Mouse (Mus musculus) E14TG2a.4 (cell line): ENCODE results near the gene Ldhc.

ENCODE experiments used
- H3K27me3 ChIP-seq: 2 replicates; pipeline ENCODE4 v1.6.1; 2014; ENCODE audit warnings: low read length, control low read depth; ENCODE audit not compliant: insufficient read depth
- H3K36me3 ChIP-seq: 2 replicates; pipeline ENCODE4 v1.6.1; 2014; ENCODE audit warnings: low read length, control low read depth; ENCODE audit not compliant: insufficient read depth
- H3K4me1 ChIP-seq: replicated peaks from 2 replicates; pipeline ENCODE4 v1.6.1; 2014; ENCODE audit warnings: low read depth, low read length, control low read depth
- H3K4me3 ChIP-seq: replicated peaks from 2 replicates; pipeline ENCODE4 v1.5.1; 2014; ENCODE audit warnings: mild to moderate bottlenecking, low read length
- H3K9me3 ChIP-seq: 2 replicates; pipeline ENCODE4 v1.6.1; 2014; ENCODE audit warnings: low read length, control low read depth
- CTCF ChIP-seq: conservative IDR thresholded peaks from 2 replicates; pipeline ENCODE4 v1.5.1; 2014; ENCODE audit warnings: low read length
- NANOG ChIP-seq: IDR thresholded peaks from 2 replicates; pipeline ENCODE4 v1.6.1; 2014; ENCODE audit warnings: borderline replicate concordance, low read length, mixed read lengths
- POU5F1 ChIP-seq: IDR thresholded peaks from 2 replicates; pipeline ENCODE4 v1.6.1; 2014; ENCODE audit warnings: low read length, borderline replicate concordance

The Ldhc gene

DNA sequence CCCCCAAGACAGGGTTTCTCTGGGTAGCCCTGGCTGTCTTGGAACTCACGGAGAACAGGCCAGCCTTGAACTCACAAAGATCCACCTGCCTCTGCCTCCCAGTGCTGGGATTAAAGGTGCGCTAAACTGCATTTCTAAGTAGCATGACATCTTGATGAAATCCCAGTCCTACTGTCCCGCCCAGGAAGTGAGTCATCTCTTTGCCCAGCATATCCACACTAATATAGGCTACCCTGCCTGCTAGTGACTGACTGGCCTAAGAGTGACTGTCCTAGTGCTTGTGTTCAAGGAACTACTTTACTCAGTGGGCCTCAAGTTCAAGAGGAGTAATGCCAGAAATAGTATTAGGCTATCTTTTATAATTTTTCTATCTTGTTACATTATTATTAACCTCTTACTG, 55.4 kb downstream of the Ldhc start:
- TF ChIP-seq CTCF (no peak), POU5F1 (no peak), NANOG (no peak)
- no peaks in the 10 kb centered on the region for H3K27me3 ChIP-seq
- no peak overlapping the region for H3K4me3 ChIP-seq
- H3K9me3 ChIP-seq = no peaks in the 10 kb centered on the region
- H3K36me3 ChIP-seq = peaks cover 66% of the 10 kb centered on the region
- peaks cover 36% of the 10 kb centered on the region for H3K4me1 ChIP-seq

DNA sequence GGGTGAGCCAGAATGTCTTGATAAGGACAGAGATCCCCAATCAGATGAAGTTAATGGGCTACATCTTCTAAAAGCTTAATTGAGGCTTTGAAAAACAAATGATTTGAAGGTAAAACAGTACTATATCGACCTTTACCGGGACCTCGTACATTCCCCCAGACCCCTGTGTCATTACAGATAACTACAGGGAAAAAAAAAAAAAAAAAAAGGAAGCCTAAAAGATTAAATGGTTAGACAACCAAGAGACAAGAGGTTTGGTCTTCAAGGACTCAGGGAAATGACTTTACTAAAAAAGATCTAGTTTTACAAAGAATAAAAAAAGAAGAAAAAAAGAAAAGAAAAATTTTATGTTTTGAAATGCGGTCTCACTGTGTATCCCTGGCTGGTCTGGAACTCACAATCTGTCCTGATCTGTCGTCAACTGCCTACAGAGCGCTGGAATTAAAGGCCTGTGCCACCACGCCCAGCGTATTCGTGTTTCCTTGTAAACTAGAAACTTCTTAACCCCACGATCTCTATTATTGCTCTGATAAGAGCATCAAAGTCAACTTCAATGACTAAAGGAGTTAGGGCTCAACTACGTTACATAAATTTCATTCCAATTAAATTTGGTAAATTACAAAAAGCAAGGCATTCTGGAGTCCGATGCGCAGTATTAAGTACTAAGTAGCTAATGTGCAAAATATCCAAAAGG, 57.8 kb downstream of the Ldhc start:
- H3K27me3 ChIP-seq = no peaks in the 10 kb centered on the region
- H3K9me3 ChIP-seq = no peaks in the 10 kb centered on the region
- peak overlapping the region; percentile 92 for H3K4me3 ChIP-seq
- TF ChIP-seq POU5F1 (no peak), CTCF (no peak), NANOG (no peak)
- H3K4me1 ChIP-seq = peaks cover 44% of the 10 kb centered on the region
- H3K36me3 ChIP-seq = peaks cover 42% of the 10 kb centered on the region

DNA sequence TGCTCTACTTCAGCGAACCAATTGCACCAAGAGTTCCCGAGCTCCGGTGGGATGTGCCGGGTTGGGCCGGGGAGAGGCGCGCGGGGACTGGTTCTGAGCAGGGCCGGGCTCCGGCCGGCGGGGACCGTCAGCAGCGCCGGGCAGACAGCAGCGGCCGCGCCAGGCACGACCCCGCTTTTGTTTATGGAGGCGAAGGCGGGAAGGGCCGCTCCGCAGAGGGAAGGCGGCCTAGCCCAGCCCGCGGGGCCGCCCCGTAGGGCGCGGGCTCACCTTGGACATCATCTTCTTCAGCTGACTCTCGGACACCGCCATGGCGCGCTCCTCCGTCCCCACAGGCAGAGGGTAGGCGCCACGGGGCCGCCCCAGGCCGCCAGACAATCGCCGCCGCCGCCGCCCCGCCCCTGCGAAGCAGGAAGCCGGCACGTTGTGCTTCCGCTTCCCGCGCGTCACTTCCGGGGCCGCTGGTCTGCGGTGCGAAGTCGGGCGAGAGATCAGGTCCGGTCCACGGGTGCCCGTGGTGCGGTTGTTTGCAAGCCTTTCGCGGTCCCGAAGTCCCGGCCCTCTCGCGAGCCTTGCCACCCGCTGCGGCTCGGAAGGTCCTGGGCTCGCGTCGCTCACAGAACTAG, 58.7 kb downstream of the Ldhc start, which contains the start of gene Tsg101:
Tsg101 (minus strand) TSS at position 419 of the 626 bp plus-strand sequence.
- Histone ChIP-seq H3K4me1 (peaks cover 44% of the 10 kb centered on the region), H3K4me3 (peak within 1 kb of the TSS; percentile 92), H3K36me3 (peaks cover 36% of the 10 kb centered on the region), H3K9me3 (no peaks in the 10 kb centered on the region), H3K27me3 (no peaks in the 10 kb centered on the region)
- TF ChIP-seq NANOG = no peak
- no peak for TF ChIP-seq CTCF

DNA sequence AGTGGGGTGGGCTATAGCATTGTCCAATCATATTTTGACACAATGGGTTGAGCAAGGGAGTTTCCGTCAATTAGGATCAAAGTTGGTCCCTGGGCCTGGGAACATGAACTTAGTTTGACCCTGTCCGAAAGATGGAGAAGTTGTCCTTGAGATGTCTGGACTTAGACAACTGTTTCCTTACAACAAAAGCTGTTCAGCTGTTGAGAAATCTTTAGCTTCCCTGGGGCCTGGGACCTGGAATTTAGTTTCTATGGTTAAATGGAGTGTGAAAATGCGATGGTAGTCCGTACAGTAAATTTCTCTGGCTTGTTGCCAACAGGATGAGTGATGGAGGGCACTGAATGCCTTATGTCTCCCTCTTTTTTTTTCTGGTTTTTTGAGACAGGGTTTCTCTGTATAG, 61.1 kb downstream of the Ldhc start:
- Histone ChIP-seq H3K27me3 (no peaks in the 10 kb centered on the region), H3K4me3 (no peak overlapping the region)

More for the DNA sequence above, 61.1 kb downstream of the Ldhc start:
- Histone ChIP-seq H3K9me3 (no peaks in the 10 kb centered on the region), H3K4me1 (peaks cover 35% of the 10 kb centered on the region), H3K36me3 (peaks cover 16% of the 10 kb centered on the region)
- no peak for TF ChIP-seq CTCF
- no peak for TF ChIP-seq NANOG
- no peak for TF ChIP-seq POU5F1
